ENCODE assay signal across 9 mouse cellular contexts in the genomic region with DNA sequence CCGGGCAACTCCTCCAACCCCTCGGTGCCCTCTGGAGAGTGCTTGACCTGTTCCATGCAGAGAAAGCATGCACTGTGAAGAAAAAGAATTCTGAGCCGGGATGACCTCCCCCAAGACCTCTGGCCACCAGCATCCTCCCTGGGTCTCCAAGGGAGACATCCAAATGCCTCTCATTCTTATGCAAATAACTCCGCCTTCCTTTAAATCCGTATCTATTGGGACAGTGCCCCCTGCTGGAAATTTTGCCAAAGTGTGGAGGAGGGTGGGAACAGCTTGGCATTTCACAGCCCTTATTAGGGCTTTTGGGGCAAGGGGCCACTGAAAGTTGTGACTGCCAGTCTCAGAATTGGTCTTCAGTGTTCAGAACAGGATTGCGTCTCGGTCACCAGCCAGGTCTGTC. TPM values are rescaled to one million over a fixed set of nuclear protein-coding genes. Genes with fewer than 3 reads are reported as not detected.
DNase-seq lines count a peak whose midpoint lies in the region; ATAC-seq and TF ChIP-seq lines count a peak whose summit lies in the region.
"Had no signal": no experiment of that assay in that cellular context is flagged by ENCODE, and none has a peak within 500 bp of the region (broad histone marks: within the 10 kb centered on the region; RNA-seq: fewer than 3 reads in every experiment).

No protein-coding gene starts in this region.

- H3K36me3 ChIP-seq in heart, embryonic 10.5 days: peaks cover 22% of the 10 kb centered on the region
- H3K36me3 ChIP-seq in stomach, postnatal 0 days (ENCODE audit: control insufficient read depth, insufficient read depth, low read length): no peaks in the 10 kb centered on the region

- 0 out of 2 replicates have a peak, but pooled peaks have one; percentile 24 for ATAC-seq in common myeloid progenitor, adult 5-6 weeks (replicated peaks; ENCODE audit: low read depth, poor library complexity, severe bottlenecking)
- no peak for ATAC-seq in stomach, postnatal 0 days (ENCODE audit: low FRiP score, low TSS enrichment)

- H3K4me3 ChIP-seq in heart, embryonic 10.5 days: no peak overlapping the region
- H3K4me3 ChIP-seq in lung, adult 2 months (replicated peaks; ENCODE audit: extremely low read depth, low read depth, low read length): no peak overlapping the region
- H3K4me3 ChIP-seq in stomach, postnatal 0 days (ENCODE audit: low read depth, low read length): no peak overlapping the region

- H3K4me2 ChIP-seq in stomach, postnatal 0 days (replicated peaks; ENCODE audit: low read depth): no peak overlapping the region

- 0 out of 2 replicates have a peak, but pooled peaks have one; percentile 0 for TF ChIP-seq CTCF in lung, adult 2 months (IDR thresholded peaks at IDR 0.05; ENCODE audit: insufficient read depth, low read length)
- peak; percentile 72 for TF ChIP-seq CTCF in stomach, postnatal 0 days (IDR thresholded peaks at IDR 0.05; ENCODE audit: low read depth)

- H3K4me1 ChIP-seq in heart, embryonic 10.5 days: peaks cover 51% of the 10 kb centered on the region
- no peaks in the 10 kb centered on the region for H3K4me1 ChIP-seq in lung, adult 2 months (ENCODE audit: control insufficient read depth, insufficient read depth, low read length)
- no peaks in the 10 kb centered on the region for H3K4me1 ChIP-seq in stomach, postnatal 0 days (replicated peaks; ENCODE audit: control insufficient read depth, insufficient read depth)

- H3K27ac ChIP-seq in heart, embryonic 10.5 days: peak overlapping the region; percentile 36; the same call in 1 of the 2 replicates
- H3K27ac ChIP-seq in stomach, postnatal 0 days (replicated peaks): no peak overlapping the region

- peaks cover 28% of the 10 kb centered on the region for H3K27me3 ChIP-seq in heart, embryonic 10.5 days (ENCODE audit: insufficient read depth, poor library complexity, severe bottlenecking)
- H3K27me3 ChIP-seq in stomach, postnatal 0 days (ENCODE audit: control insufficient read depth, insufficient read depth, low read length): no peaks in the 10 kb centered on the region

- no peak for TF ChIP-seq POLR2A in lung, adult 2 months (IDR thresholded peaks at IDR 0.05; ENCODE audit: borderline replicate concordance, extremely low read depth, low read depth, low read length)

- DNase-seq in heart, embryonic 10.5 days (ENCODE audit: low spot score): no peak
- DNase-seq in heart, adult 11 months: no peak
- peak; percentile 45 for DNase-seq in urinary bladder, postnatal 25 days (ENCODE audit: low spot score)
- no peak for DNase-seq in urinary bladder, adult 18-20 months (ENCODE audit: low spot score in 2 of 2)
- peak; percentile 75 for DNase-seq in heart, postnatal 4 days
- peak; percentile 19 for DNase-seq in lung, adult 2 months
- DNase-seq in stomach, postnatal 0 days (ENCODE audit: low spot score): peak; percentile 29

- no peak overlapping the region for H3K9ac ChIP-seq in stomach, postnatal 0 days (ENCODE audit: low read length)

- no peaks in the 10 kb centered on the region for H3K9me3 ChIP-seq in heart, embryonic 10.5 days
- H3K9me3 ChIP-seq in stomach, postnatal 0 days (ENCODE audit: control insufficient read depth, low read length): no peaks in the 10 kb centered on the region

- TF ChIP-seq EP300 in stomach, postnatal 0 days (optimal IDR thresholded peaks at IDR 0.05): no peak

- 36% methylated on average over 7 of the region's 7 CpGs for WGBS in heart, embryonic 10.5 days
- WGBS in lung, adult 2 months: 49% methylated on average over 7 of the region's 7 CpGs
- 40% methylated on average over 7 of the region's 7 CpGs for WGBS in stomach, postnatal 0 days

RNA-seq across cellular contexts. Expression of a gene that starts 11.2 kb away (rescaled TPM):
- polyA plus RNA-seq in heart, embryonic 10.5 days (2016; fragmentation: Nextera tagmentation; extraction: Ambion mirVana): 7.4 and 15.7 TPM in 2 replicates
- not detected in 2 replicates for total RNA-seq in common myeloid progenitor, adult 5-6 weeks (2017)
- 1 to 10 TPM; 7.3 to 7.5 TPM for total RNA-seq in heart, postnatal 4 days (2021)
- 0.18 and 0.28 TPM in 2 replicates for polyA plus RNA-seq in lung, adult 2 months (2012; rRNA removed)
- polyA plus RNA-seq in stomach, postnatal 0 days (2015; fragmentation: Nextera tagmentation; extraction: Ambion mirVana): 0.08 and 0.17 TPM in 2 replicates
- total RNA-seq: neutrophil, adult 5-6 weeks had no signal

RNA-seq across cellular contexts. Expression of a gene that starts 16.7 kb away (rescaled TPM):
- 46.1 and 80.9 TPM in 2 replicates for polyA plus RNA-seq in heart, embryonic 10.5 days (2016; fragmentation: Nextera tagmentation; extraction: Ambion mirVana)
- 17.6 and 21.7 TPM in 2 replicates for total RNA-seq in common myeloid progenitor, adult 5-6 weeks (2017)
- 10 to 100 TPM; 84.2 to 91.4 TPM for total RNA-seq in heart, postnatal 4 days (2021)
- polyA plus RNA-seq in lung, adult 2 months (2012; rRNA removed): 3.1 and 3.9 TPM in 2 replicates
- polyA plus RNA-seq in stomach, postnatal 0 days (2015; fragmentation: Nextera tagmentation; extraction: Ambion mirVana): 6.8 and 7.5 TPM in 2 replicates

RNA-seq across cellular contexts. Expression of a gene that starts 32.9 kb away (rescaled TPM):
- 0.21 and 0.55 TPM in 2 replicates for polyA plus RNA-seq in heart, embryonic 10.5 days (2016; fragmentation: Nextera tagmentation; extraction: Ambion mirVana)
- not detected in 2 replicates for total RNA-seq in common myeloid progenitor, adult 5-6 weeks (2017)
- under 1 TPM in 1 of 2 experiments, not detected in 1; 0.02 TPM for total RNA-seq in heart, postnatal 4 days (2021)
- polyA plus RNA-seq in lung, adult 2 months (2012; rRNA removed): 0.66 and 1.2 TPM in 2 replicates
- 0.05 and 0.16 TPM in 2 replicates for polyA plus RNA-seq in stomach, postnatal 0 days (2015; fragmentation: Nextera tagmentation; extraction: Ambion mirVana)
- total RNA-seq: neutrophil, adult 5-6 weeks had no signal

Comparison
In these comparisons a context has a peak if more than half of its experiments do, and no peak if none do; other contexts are left out.
1. DNase-seq: peak in urinary bladder, postnatal 25 days (single experiment), heart, postnatal 4 days (single experiment), lung, adult 2 months (single experiment) and stomach, postnatal 0 days (single experiment); none in heart, embryonic 10.5 days (single experiment), heart, adult 11 months (single experiment) and urinary bladder, adult 18-20 months (0 of 2).